9 mouse cellular contexts compared by ENCODE assay signal in genomic region chr13:99513138-99513537, GRCm38 (mm10). TPM values are rescaled to one million over a fixed set of nuclear protein-coding genes. Genes with fewer than 3 reads are reported as not detected.
DNase-seq lines count a peak whose midpoint lies in the region; ATAC-seq and TF ChIP-seq lines count a peak whose summit lies in the region.
"Had no signal": no experiment of that assay in that cellular context is flagged by ENCODE, and none has a peak within 500 bp of the region (broad histone marks: within the 10 kb centered on the region; RNA-seq: fewer than 3 reads in every experiment).

No protein-coding gene starts in this region.

- intact Hi-C loops in heart, postnatal 25 days (cut with DNase I): loop anchor here (2.0 to 5.0 kb wide), 2 partner anchors 138 to 324 kb away; no protein-coding TSS in a partner anchor

- peaks cover 19% of the 10 kb centered on the region for H3K36me3 ChIP-seq in E14TG2a.4 (ENCODE audit: insufficient read depth, low read length)
- H3K36me3 ChIP-seq in forebrain, embryonic 12.5 days (replicated peaks): peaks cover 19% of the 10 kb centered on the region
- H3K36me3 ChIP-seq in midbrain, embryonic 12.5 days: peaks cover 10% of the 10 kb centered on the region
- H3K36me3 ChIP-seq in testis, adult 2 months (ENCODE audit: control insufficient read depth, insufficient read depth, low read length): no peaks in the 10 kb centered on the region

- peak; percentile 40 for DNase-seq in heart, postnatal 25 days (ENCODE audit: low spot score)
- DNase-seq in layer of hippocampus, postnatal 10 days (ENCODE audit: low spot score in 2 of 2): peak; percentile 60 to 74

- peak; percentile 9; the same call in 1 of the 2 replicates for ATAC-seq in forebrain, embryonic 12.5 days (ENCODE audit: low FRiP score)
- peak; percentile 17 for ATAC-seq in midbrain, embryonic 12.5 days (ENCODE audit: low FRiP score, low read depth)
- ATAC-seq in CD4-positive, CD25-positive, alpha-beta regulatory T cell, adult 4 months: no peak

- H3K9ac ChIP-seq in forebrain, embryonic 12.5 days: peak overlapping the region; percentile 91
- peak overlapping the region; percentile 90 for H3K9ac ChIP-seq in midbrain, embryonic 12.5 days (replicated peaks)

- H3K27me3 ChIP-seq in E14TG2a.4 (ENCODE audit: insufficient read depth, low read length): no peaks in the 10 kb centered on the region
- no peaks in the 10 kb centered on the region for H3K27me3 ChIP-seq in forebrain, embryonic 12.5 days
- no peaks in the 10 kb centered on the region for H3K27me3 ChIP-seq in midbrain, embryonic 12.5 days
- no peaks in the 10 kb centered on the region; the same call in 1 of the 2 replicates for H3K27me3 ChIP-seq in testis, adult 2 months (ENCODE audit: control insufficient read depth, insufficient read depth, low read length)

- H3K9me3 ChIP-seq in E14TG2a.4 (ENCODE audit: low read length): no peaks in the 10 kb centered on the region
- H3K9me3 ChIP-seq in forebrain, embryonic 12.5 days: no peaks in the 10 kb centered on the region
- H3K9me3 ChIP-seq in midbrain, embryonic 12.5 days: no peaks in the 10 kb centered on the region

- peak overlapping the region; percentile 39 for H3K4me3 ChIP-seq in E14TG2a.4 (replicated peaks; ENCODE audit: low read length)
- no peak overlapping the region for H3K4me3 ChIP-seq in bone marrow macrophage, adult 2 months (ENCODE audit: insufficient read depth, low read length)
- H3K4me3 ChIP-seq in forebrain, embryonic 12.5 days (replicated peaks): peak overlapping the region; percentile 91
- H3K4me3 ChIP-seq in midbrain, embryonic 12.5 days: peak overlapping the region; percentile 88
- no peak overlapping the region for H3K4me3 ChIP-seq in testis, adult 2 months (ENCODE audit: control insufficient read depth, low read depth, low read length)

- TF ChIP-seq CTCF in E14TG2a.4 (conservative IDR thresholded peaks at IDR 0.05; ENCODE audit: low read length): no peak
- TF ChIP-seq CTCF in bone marrow macrophage, adult 2 months (IDR thresholded peaks at IDR 0.05; ENCODE audit: low read depth, low read length): peak; percentile 10; the same call in 1 of the 2 replicates
- TF ChIP-seq CTCF in testis, adult 2 months (IDR thresholded peaks at IDR 0.05; ENCODE audit: control insufficient read depth, insufficient read depth, insufficient replicate concordance, low read depth, low read length): 0 out of 2 replicates have a peak, but pooled peaks have one; percentile 4

- H3K4me1 ChIP-seq in E14TG2a.4 (replicated peaks; ENCODE audit: low read depth, low read length): peaks cover 67% of the 10 kb centered on the region
- 0 out of 2 replicates have a peak, but pooled peaks cover 2% of the 10 kb centered on the region for H3K4me1 ChIP-seq in bone marrow macrophage, adult 2 months (ENCODE audit: control insufficient read depth, insufficient read depth, low read length)
- H3K4me1 ChIP-seq in forebrain, embryonic 12.5 days: peaks cover 51% of the 10 kb centered on the region
- peaks cover 46% of the 10 kb centered on the region for H3K4me1 ChIP-seq in midbrain, embryonic 12.5 days
- peaks cover 7% of the 10 kb centered on the region for H3K4me1 ChIP-seq in testis, adult 2 months (ENCODE audit: control insufficient read depth, insufficient read depth, low read length)

- peak overlapping the region; percentile 62 for H3K4me2 ChIP-seq in forebrain, embryonic 12.5 days
- H3K4me2 ChIP-seq in midbrain, embryonic 12.5 days (replicated peaks): peak overlapping the region; percentile 57

- H3K27ac ChIP-seq in bone marrow macrophage, adult 2 months (ENCODE audit: insufficient read depth, low read depth, low read length): no peak overlapping the region
- H3K27ac ChIP-seq in forebrain, embryonic 12.5 days: peak overlapping the region; percentile 99
- peak overlapping the region; percentile 99 for H3K27ac ChIP-seq in midbrain, embryonic 12.5 days (replicated peaks)
- no peak overlapping the region for H3K27ac ChIP-seq in testis, adult 2 months (ENCODE audit: control insufficient read depth, insufficient read depth, low read depth, low read length)
- H3K27ac ChIP-seq: macrophage had no signal

- WGBS in forebrain, embryonic 12.5 days: 4% methylated on average over 7 of the region's 7 CpGs
- WGBS in midbrain, embryonic 12.5 days: under 1% methylated on average over 7 of the region's 7 CpGs

- no peak for TF ChIP-seq POLR2A in bone marrow macrophage, adult 2 months (IDR thresholded peaks at IDR 0.05; ENCODE audit: borderline replicate concordance, low read depth, low read length)
- TF ChIP-seq POLR2A in testis, adult 2 months (IDR thresholded peaks at IDR 0.05; ENCODE audit: control insufficient read depth, low read depth, low read length): no peak

RNA-seq across cellular contexts. Expression of gene Map1b, which starts 3.2 kb away (rescaled TPM):
- polyA plus RNA-seq in bone marrow macrophage, adult 2 months (2012; ENCODE audit: insufficient read depth, insufficient read length, missing spikeins): 0.25 and 0.45 TPM in 2 replicates
- 1,306 and 1,372 TPM in 2 replicates for polyA plus RNA-seq in forebrain, embryonic 12.5 days (2016; fragmentation: Nextera tagmentation; extraction: Ambion mirVana)
- total RNA-seq in heart, postnatal 25 days (2021): 10 to 100 TPM; 12.4 to 14.9 TPM
- total RNA-seq in layer of hippocampus, postnatal 10 days (2021): 1,000 to 10,000 TPM; 1,031 to 1,111 TPM
- 1,345 and 1,353 TPM in 2 replicates for polyA plus RNA-seq in midbrain, embryonic 12.5 days (2016; fragmentation: Nextera tagmentation; extraction: Ambion mirVana)
- polyA plus RNA-seq in testis, adult 2 months (2012; rRNA removed): 4.2 and 5.6 TPM in 2 replicates
- under 1 TPM; 0.16 to 0.26 TPM for polyA plus RNA-seq in CD4-positive, CD25-positive, alpha-beta regulatory T cell, adult 4 months (2017; shearing (Covaris generic))

Comparison
In these comparisons a context has a peak if more than half of its experiments do, and no peak if none do; other contexts are left out.
1. H3K4me3 ChIP-seq: peak in E14TG2a.4 (single experiment), forebrain, embryonic 12.5 days (single experiment) and midbrain, embryonic 12.5 days (single experiment); none in bone marrow macrophage, adult 2 months (single experiment) and testis, adult 2 months (single experiment).
2. H3K27ac ChIP-seq: peak in forebrain, embryonic 12.5 days (single experiment) and midbrain, embryonic 12.5 days (single experiment); none in bone marrow macrophage, adult 2 months (single experiment) and testis, adult 2 months (single experiment).
3. RNA of gene Map1b, which starts 3.2 kb away (polyA plus RNA-seq): 1,345 to 1,353 TPM in midbrain, embryonic 12.5 days and 1,306 to 1,372 TPM in forebrain, embryonic 12.5 days; 4.2 to 5.6 TPM in testis, adult 2 months, 0.16 to 0.26 TPM in CD4-positive, CD25-positive, alpha-beta regulatory T cell, adult 4 months and 0.25 to 0.45 TPM in bone marrow macrophage, adult 2 months; every median in the first group is over 100 times any median in the second.